Mouse (Mus musculus) spleen, adult 2 months (tissue): ENCODE data around the gene Gga1.

Experiments used
- CTCF ChIP-seq: fragments of 200-500 bp; IDR thresholded peaks from 2 replicates; pipeline ENCODE4 v1.5.1; 2011; ENCODE audit warnings: mild to moderate bottlenecking, inconsistent platforms; ENCODE audit not compliant: insufficient read depth, insufficient read length, insufficient replicate concordance; ENCODE audit errors: extremely low read depth
- POLR2A ChIP-seq: fragments of 200-500 bp; IDR thresholded peaks from 2 replicates; pipeline ENCODE4 v1.6.1; 2011; ENCODE audit warnings: low read depth, low read length, inconsistent platforms

GRCm38 (mm10) chr15:78831720-78832657 lies 45.0 kb upstream of the Gga1 start:
- TF ChIP-seq CTCF (no peak), POLR2A (no peak)
